Mouse (Mus musculus): Measurements from ENCODE around the gene Ifna2.

Ifna2 gene

GRCm38 (mm10) chr4:88683812-88684211, at the start of gene Ifna2:
TSS of gene Ifna2 (minus strand) at chr4:88683912.
- no peak for DNase-seq

- DNase-seq = no peak
Observed at GRCm38 (mm10) chr4:88727324-88727723, 43.6 kb upstream of the Ifna2 start.

GRCm38 (mm10) chr4:88726727-88727126, 43.0 kb upstream of the Ifna2 start:
- DNase-seq = no peak

DNA sequence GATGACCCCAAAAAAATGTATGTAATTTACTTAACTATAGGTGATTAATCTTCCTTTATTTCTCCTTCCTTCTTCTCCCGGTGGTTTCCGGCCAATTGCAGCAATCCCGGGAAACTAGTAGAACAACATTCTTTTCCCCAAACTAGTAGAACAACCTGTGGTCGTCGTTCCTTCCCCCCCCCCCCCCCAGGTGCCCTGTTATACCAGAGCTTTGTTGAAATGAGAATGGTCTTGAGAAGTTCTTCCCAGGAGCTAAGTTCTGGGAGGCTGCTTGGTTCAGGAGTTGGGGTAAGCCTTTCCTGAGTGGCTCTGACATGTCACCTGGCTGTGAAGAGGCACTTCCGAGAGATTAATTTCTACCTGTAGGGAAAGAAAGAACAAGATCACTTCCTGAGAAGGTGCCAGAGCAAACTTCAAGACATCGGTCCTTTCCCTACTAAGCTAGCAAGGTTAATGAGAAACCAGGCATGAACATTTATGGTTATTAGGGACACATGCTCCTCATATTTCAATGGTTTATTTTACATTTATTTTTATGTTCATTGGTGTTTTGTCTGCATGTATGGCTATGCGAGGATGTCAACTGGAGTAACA, 39.9 kb upstream of the Ifna2 start:
- no peak for DNase-seq

DNA sequence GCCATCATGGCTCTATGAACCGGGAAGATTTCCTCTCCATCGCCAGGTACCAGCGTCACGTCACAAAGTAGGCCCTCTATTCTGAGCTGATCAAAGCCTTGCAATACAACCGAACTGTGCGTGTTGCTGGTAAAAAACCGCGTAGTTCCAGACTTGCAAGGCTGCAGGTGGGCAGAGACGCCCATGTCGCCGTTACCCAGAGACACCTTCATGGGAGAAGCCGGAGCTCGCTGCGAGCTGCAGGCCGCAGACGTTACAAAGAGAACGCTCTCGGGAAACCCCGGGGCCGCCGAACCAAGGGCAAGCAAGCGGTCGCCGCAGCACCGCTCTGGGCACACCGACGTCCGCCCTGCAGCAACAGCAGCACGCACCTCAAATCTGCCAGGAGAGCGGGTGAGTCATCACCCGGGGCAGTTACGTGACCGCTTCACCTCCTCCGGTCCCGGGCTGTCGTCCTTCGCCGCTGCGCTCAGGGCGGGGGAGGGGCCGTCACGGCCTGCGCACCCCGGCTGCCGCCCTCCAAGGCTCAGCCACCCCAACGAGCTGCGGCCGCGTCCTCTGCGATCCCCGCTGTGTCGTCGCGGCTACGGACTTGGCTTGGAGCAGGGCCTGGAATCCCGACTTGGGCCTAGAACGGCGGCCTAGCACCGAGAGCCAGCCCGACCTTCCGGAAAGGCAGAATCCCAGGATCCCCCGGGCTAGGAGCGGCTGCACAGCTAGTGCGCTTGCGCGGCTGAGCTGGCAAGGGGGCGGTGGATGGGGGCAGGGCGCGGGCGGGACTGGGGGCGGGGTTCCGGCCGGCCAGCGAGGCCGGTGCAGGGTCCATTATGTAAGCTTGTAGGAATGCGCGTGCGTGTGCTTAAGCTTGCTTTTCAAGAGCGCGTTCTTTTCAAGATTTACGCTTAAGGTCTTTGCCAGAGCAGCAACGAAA, 38.3 kb upstream of the Ifna2 start, which contains the start of the genes Gm26566 and Klhl9:
Gene Gm26566, plus strand, starts transcription at position 15 of the 931 bp plus-strand sequence.
Gene Klhl9, minus strand, starts transcription at position 675 of the 931 bp plus-strand sequence.
- DNase-seq = peak; percentile 92

DNA sequence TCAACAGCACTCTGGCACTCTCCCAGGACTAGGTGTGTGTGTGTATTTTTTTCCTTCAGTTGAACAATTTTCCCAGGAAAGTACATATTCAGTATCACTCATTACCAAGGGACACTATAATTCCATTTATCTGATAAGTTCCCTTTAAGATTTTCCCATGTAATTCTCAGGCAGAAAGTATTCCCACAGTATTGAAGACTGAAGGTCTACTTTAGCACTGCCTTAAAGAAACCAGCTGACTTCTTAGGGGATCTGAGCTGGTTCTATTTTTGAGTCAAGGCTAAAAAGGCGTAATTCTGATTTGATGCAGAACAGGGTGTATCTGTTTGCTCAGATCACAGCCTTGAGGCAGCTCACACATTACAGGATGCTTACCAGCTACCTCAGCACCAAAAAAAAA, 35.0 kb upstream of the Ifna2 start:
- no peak for DNase-seq

- DNase-seq = peak; percentile 10
Observed at GRCm38 (mm10) chr4:88715059-88715458, 31.3 kb upstream of the Ifna2 start.

GRCm38 (mm10) chr4:88714281-88714680, 30.6 kb upstream of the Ifna2 start:
- no peak for DNase-seq

- DNase-seq = no peak
Observed at GRCm38 (mm10) chr4:88707128-88707826, 23.6 kb upstream of the Ifna2 start.

DNA sequence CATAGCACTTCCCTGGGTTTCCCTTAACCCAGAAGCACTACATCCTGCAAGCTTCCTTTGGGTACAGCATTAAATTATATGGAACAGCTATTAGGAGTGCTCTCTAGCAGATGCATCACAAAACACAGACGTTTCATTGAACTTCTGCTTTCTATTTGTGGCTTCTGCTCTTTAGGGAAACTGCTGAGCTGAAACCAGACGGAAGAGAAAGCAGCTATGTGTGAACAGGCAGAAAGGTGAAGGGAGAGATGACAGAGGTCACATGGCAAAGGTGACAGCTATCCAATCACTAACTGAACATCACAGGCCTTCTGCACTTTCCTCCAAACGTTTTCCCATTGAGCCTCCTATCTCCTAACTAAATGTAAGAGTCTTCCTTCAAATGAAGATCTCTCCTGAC, 22.2 kb upstream of the Ifna2 start:
- no peak for DNase-seq

GRCm38 (mm10) chr4:88699301-88699700, 15.6 kb upstream of the Ifna2 start:
- DNase-seq = no peak

DNA sequence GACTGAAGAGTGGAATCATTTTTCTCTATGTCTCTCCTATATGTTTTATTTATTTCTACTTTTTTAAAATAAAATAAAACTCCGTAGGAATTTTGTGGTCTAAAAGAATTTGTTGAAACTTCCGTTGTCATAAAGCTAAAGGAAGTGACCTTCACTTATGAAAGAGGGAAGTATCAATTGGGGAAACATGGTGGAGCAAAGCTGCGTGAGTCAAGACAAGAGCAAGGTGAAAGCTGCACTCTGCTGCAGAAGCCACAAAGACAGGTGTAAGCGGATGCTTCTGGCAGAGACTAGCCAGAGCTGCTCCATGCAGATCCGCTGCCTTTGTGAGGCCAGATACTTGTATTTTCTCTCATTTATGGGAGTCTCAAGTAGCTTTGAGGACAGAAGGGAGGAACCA, 15.1 kb upstream of the Ifna2 start:
- no peak for DNase-seq

DNA sequence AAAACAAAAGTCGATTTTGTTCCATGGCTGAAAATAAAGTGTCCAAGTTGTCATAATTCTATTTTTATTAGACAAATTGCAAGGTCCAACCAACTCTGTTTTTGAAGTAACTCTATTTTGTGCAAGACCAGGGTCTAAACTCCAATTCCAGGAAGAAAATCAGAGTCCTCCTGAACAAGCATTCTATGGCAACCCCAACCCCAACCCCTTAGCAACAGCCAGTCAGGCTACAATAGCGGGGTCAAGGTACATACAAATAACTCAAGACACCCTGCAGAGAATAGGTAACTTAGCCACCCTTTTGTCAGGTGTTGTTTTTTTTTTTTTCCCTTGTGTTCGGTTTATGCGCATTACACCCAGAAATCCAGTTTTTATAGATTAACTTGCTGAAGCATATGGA, 14.0 kb upstream of the Ifna2 start:
- DNase-seq = no peak

GRCm38 (mm10) chr4:88697108-88697507, 13.4 kb upstream of the Ifna2 start:
- DNase-seq = no peak

DNA sequence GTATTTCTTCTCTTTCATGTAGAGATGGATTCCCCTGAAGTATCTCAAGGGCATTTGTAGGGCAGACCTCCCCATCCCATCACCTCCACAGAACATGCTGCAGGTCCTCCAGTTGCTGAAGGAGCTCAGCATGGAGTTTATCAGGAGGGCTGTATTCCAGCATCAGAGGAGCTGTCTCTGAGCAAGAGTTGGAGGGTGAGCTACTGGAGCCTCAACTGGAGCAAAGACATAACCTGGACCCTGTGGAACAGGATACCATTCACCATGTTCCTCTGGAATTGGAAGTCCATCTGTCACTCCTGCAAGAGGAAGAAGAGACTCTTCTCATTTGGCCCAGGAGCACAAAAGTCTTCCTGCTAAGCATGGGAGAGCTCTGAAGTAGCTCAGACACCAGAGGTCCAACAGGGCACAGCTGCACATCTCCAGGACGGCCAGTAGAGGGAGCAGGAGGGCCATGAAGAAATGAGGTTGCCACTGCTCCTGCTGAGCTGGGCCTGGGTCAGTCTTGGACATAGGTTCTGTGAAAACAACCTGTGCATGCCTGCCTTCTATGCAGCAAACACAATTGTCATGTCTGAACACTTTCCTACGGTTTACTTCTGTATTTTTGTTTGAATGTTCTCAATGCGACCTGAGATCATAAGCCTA, 12.6 kb upstream of the Ifna2 start:
- peak; percentile 57 for DNase-seq

GRCm38 (mm10) chr4:88693392-88693791, 9.7 kb upstream of the Ifna2 start:
- DNase-seq = no peak

DNA sequence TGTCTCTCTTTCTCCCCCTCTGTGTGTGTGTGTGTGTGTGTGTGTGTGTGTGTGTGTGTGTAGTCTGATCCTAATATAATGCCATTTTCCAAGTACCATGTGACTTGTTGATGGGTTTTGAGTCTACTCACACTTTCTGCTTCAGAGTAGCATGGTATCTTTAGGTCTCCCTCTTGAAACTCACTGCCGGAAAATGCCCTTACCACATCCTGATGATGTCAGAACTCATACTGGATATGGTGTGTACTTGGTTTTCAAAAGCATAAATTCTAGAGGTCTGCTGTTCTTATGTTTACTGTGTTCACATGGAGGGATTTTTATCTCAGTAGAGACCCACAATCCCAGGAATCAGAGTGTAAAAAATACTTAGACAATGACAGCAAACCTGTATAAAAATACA, 8.8 kb upstream of the Ifna2 start:
- no peak for DNase-seq

- no peak for DNase-seq
Observed at GRCm38 (mm10) chr4:88691259-88691658, 7.5 kb upstream of the Ifna2 start, which contains the start of gene Ifnab. TSS of gene Ifnab (minus strand) at chr4:88691359.

- no peak for DNase-seq
Observed at GRCm38 (mm10) chr4:88681353-88681752, 2.4 kb downstream of the Ifna2 start.

GRCm38 (mm10) chr4:88680362-88680761, 3.4 kb downstream of the Ifna2 start:
- peak; percentile 14 for DNase-seq

DNA sequence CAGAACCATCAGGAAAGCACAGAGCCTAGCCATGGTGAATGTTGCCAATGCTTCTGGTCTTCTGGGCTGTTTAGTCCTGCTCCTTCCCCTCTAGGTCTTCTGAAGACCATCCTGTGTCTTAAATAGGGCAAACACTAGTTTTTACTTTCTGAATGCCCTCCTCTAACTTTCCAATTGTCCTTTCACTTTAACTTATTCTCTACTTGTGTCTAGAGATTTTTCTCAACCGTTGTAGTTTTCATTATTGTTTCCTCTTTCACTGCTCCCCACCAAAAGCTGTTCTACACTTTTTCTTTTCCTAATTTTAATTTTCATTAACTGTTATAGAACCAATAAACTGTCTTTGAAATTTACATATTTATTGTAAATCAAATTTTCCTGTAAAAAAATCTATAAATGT, 6.9 kb downstream of the Ifna2 start, which contains the start of gene Ifna16:
Gene Ifna16, minus strand, starts transcription at position 101 of the 400 bp plus-strand sequence.
- no peak for DNase-seq

GRCm38 (mm10) chr4:88655461-88655860, 28.3 kb downstream of the Ifna2 start:
- DNase-seq = no peak

DNA sequence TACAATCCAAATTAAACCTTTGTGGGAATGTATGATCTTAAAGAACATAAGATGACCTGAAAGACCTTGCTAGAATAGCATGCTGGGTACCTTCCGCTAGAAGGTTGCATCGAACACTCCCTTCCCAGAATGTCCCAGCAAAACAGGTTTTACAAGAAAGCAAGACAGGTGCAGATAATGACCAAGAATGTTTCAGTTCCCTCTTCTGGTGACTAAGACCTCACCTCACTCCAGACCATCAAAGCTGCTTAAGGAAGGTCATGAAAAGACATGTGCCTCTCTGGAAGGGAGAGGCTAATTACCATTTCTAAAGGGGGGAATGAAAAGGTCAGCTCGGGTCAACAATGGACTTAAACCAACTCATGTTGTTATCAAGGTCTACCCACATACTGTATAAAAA, 30.1 kb downstream of the Ifna2 start:
- DNase-seq = no peak

All from right cerebral cortex, postnatal 14 days (tissue).